Mouse (Mus musculus) heart, postnatal 0 days (tissue): ENCODE measurements at regions not wholly inside any gene's neighbourhood (a gene's known extent, or its start where the extent isn't known, plus 50 kb on each side); places are given as distances from the start of the nearest gene placed in this dataset.

Source experiments
- ATAC-seq: fragments of 200-750 bp; cut with Nextera tagmentation; 2 replicates; pipeline ENCODE4 v1.8.0; 2017; ENCODE audit warnings: low read depth, moderate number of reproducible peaks, moderate library complexity; ENCODE audit not compliant: insufficient read depth
- DNase-seq: peaks from one replicate; pipeline ENCODE4 v3.0.0-alpha.2; 2016; ENCODE audit warnings: low spot score
- H3K27ac ChIP-seq: fragments of 300-500 bp; sonication (generic); 2 replicates; pipeline ENCODE4 v1.5.1; 2014; ENCODE audit warnings: low read depth, mild to moderate bottlenecking
- H3K27me3 ChIP-seq: fragments of 300-500 bp; sonication (generic); 2 replicates; pipeline ENCODE4 v1.6.1; 2014; ENCODE audit warnings: low read length, mixed read lengths; ENCODE audit not compliant: control insufficient read depth, insufficient read depth
- H3K36me3 ChIP-seq: fragments of 300-500 bp; sonication (generic); replicated peaks from 2 replicates; pipeline ENCODE4 v1.6.1; 2014; ENCODE audit warnings: low read length, mixed read lengths; ENCODE audit not compliant: control insufficient read depth, insufficient read depth
- H3K4me1 ChIP-seq: fragments of 300-500 bp; sonication (generic); 2 replicates; pipeline ENCODE4 v1.6.1; 2014; ENCODE audit warnings: antibody characterized with exemption; ENCODE audit not compliant: control insufficient read depth, insufficient read depth
- H3K4me2 ChIP-seq: fragments of 300-500 bp; sonication (generic); 2 replicates; pipeline ENCODE4 v1.6.1; 2014; ENCODE audit warnings: low read depth, mild to moderate bottlenecking, low read length, moderate library complexity
- H3K4me3 ChIP-seq: fragments of 300-500 bp; sonication (generic); 2 replicates; pipeline ENCODE4 v1.5.1; 2014; ENCODE audit warnings: low read depth, low read length
- H3K9ac ChIP-seq: fragments of 300-500 bp; sonication (generic); replicated peaks from 2 replicates; pipeline ENCODE4 v1.6.1; 2014; ENCODE audit warnings: low read depth, low read length, mixed read lengths
- H3K9me3 ChIP-seq: fragments of 300-500 bp; sonication (generic); replicated peaks from 2 replicates; pipeline ENCODE4 v1.6.1; 2016; ENCODE audit warnings: low read length; ENCODE audit not compliant: control insufficient read depth
- CTCF ChIP-seq: IDR thresholded peaks from 2 replicates; pipeline ENCODE4 v1.5.1; 2016; ENCODE audit warnings: antibody characterized with exemption, control low read depth, low read depth
- EP300 ChIP-seq: IDR thresholded peaks from 2 replicates; pipeline ENCODE4 v1.6.1; 2016; ENCODE audit warnings: antibody characterized with exemption, low read depth
- whole genome bisulfite sequencing: fragments of 180-500 bp; shearing (Covaris S2); extraction: QIAGEN DNeasy Blood & Tissue Kit; methylation state at CpG from one replicate; pipeline ENCODE4 v1.1.7; 2014; 5-methylcytosine and 5-hydroxymethylcytosine counted together

GRCm38 (mm10) chr6:95997741-95998140 is 115.2 kb upstream of the Fam19a1 start:
- Histone ChIP-seq H3K4me2 (no peak overlapping the region), H3K36me3 (no peaks in the 10 kb centered on the region), H3K4me3 (no peak overlapping the region), H3K27ac (no peak overlapping the region), H3K9me3 (no peaks in the 10 kb centered on the region), H3K4me1 (no peaks in the 10 kb centered on the region), H3K9ac (no peak overlapping the region), H3K27me3 (no peaks in the 10 kb centered on the region)
- no peak for ATAC-seq
- WGBS = 69% methylated on average over 3 of the region's 3 CpGs
- no peak for TF ChIP-seq CTCF
- no peak for TF ChIP-seq EP300
- no peak for DNase-seq

- WGBS = 80% methylated on average over 5 of the region's 5 CpGs
- Histone ChIP-seq H3K9me3 (no peaks in the 10 kb centered on the region), H3K36me3 (no peaks in the 10 kb centered on the region), H3K4me1 (no peaks in the 10 kb centered on the region), H3K4me2 (no peak overlapping the region), H3K9ac (no peak overlapping the region), H3K27ac (no peak overlapping the region), H3K27me3 (no peaks in the 10 kb centered on the region), H3K4me3 (no peak overlapping the region)
- ATAC-seq (no peak), DNase-seq (no peak)
- no peak for TF ChIP-seq CTCF
- TF ChIP-seq EP300 = no peak
These were observed 113.5 kb upstream of the Fam19a1 start for GRCm38 (mm10) chr6:95999441-95999840.

GRCm38 (mm10) chr6:96000011-96000476 is 112.9 kb upstream of the Fam19a1 start:
- Histone ChIP-seq H3K4me2 (no peak overlapping the region), H3K27me3 (no peaks in the 10 kb centered on the region), H3K4me3 (no peak overlapping the region), H3K9ac (no peak overlapping the region), H3K36me3 (no peaks in the 10 kb centered on the region), H3K27ac (no peak overlapping the region), H3K9me3 (no peaks in the 10 kb centered on the region), H3K4me1 (no peaks in the 10 kb centered on the region)
- no peak for ATAC-seq
- TF ChIP-seq EP300 (no peak), CTCF (no peak)
- 85% methylated on average over 10 of the region's 10 CpGs for WGBS
- DNase-seq = no peak

GRCm38 (mm10) chr6:96011299-96011698 is 101.7 kb upstream of the Fam19a1 start:
- no peak overlapping the region for H3K27ac ChIP-seq
- H3K36me3 ChIP-seq = no peaks in the 10 kb centered on the region
- TF ChIP-seq CTCF (no peak), EP300 (no peak)
- WGBS = 73% methylated on average over 5 of the region's 5 CpGs
- no peaks in the 10 kb centered on the region for H3K9me3 ChIP-seq
- ATAC-seq (no peak), DNase-seq (no peak)
- no peak overlapping the region for H3K9ac ChIP-seq
- H3K27me3 ChIP-seq = no peaks in the 10 kb centered on the region
- H3K4me2 ChIP-seq = no peak overlapping the region
- no peaks in the 10 kb centered on the region for H3K4me1 ChIP-seq
- H3K4me3 ChIP-seq = no peak overlapping the region

GRCm38 (mm10) chr6:96028022-96028704 is 84.8 kb upstream of the Fam19a1 start:
- TF ChIP-seq EP300 = no peak
- no peak for TF ChIP-seq CTCF
- no peak overlapping the region for H3K9ac ChIP-seq
- H3K4me2 ChIP-seq = no peak overlapping the region
- ATAC-seq = peak; percentile 30; the same call in 1 of the 2 replicates
- no peaks in the 10 kb centered on the region for H3K27me3 ChIP-seq
- H3K27ac ChIP-seq = no peak overlapping the region
- H3K4me3 ChIP-seq = no peak overlapping the region
- H3K9me3 ChIP-seq = no peaks in the 10 kb centered on the region
- no peaks in the 10 kb centered on the region for H3K36me3 ChIP-seq
- no peaks in the 10 kb centered on the region for H3K4me1 ChIP-seq
- DNase-seq = peak; percentile 16
- WGBS = 55% methylated on average over 7 of the region's 7 CpGs

GRCm38 (mm10) chr6:96043711-96044110 is 69.2 kb upstream of the Fam19a1 start:
- H3K4me3 ChIP-seq = no peak overlapping the region
- H3K4me2 ChIP-seq = no peak overlapping the region
- DNase-seq (no peak), ATAC-seq (no peak)
- no peaks in the 10 kb centered on the region for H3K9me3 ChIP-seq
- no peaks in the 10 kb centered on the region for H3K4me1 ChIP-seq
- H3K27me3 ChIP-seq = no peaks in the 10 kb centered on the region
- TF ChIP-seq CTCF = no peak
- TF ChIP-seq EP300 = no peak
- 56% methylated on average over 4 of the region's 4 CpGs for WGBS
- no peak overlapping the region for H3K27ac ChIP-seq
- no peaks in the 10 kb centered on the region for H3K36me3 ChIP-seq
- no peak overlapping the region for H3K9ac ChIP-seq
